Mouse (Mus musculus): ENCODE measurements at regions not wholly inside any gene's neighbourhood (a gene's known extent, or its start where the extent isn't known, plus 50 kb on each side); places are given as distances from the start of the nearest gene placed in this dataset.

DNA sequence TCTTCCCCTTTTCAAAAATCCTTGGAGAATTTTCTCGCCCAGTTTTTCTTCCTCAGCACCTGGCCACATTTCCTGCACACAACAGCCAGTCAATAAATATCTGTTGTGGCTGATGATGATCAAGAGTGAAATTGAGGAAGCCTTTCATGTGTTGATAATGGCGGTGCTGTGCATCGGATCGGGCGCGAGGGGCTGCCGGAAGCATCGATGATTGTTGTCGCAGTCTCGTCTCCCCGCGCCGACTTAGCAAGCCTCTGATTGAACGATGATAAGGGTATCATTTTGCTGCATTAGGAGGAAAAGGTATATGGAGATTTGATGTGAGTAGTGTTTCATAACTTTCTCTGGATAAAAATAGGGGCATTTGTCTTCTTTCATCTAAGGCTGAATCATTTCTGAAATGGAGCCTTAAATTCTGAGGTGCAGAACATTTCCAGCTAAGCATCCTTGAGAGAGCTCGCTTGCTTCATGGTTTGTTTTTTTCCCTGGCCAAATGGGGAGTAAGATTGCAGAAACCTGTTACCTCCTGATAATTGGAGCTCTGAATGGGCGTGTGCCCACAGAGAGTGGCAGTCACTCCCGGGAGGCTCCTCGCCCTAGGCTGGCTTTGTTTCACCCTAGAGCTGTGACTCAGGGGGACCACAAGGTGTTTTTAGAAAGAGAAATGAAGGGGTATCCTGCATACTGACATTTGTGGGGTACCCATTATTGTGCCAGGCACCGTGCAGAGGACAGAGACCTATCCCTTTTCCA is 94.8 kb upstream of the Podxl start:
- no peak for DNase-seq (ENCODE audit: low read depth)

DNA sequence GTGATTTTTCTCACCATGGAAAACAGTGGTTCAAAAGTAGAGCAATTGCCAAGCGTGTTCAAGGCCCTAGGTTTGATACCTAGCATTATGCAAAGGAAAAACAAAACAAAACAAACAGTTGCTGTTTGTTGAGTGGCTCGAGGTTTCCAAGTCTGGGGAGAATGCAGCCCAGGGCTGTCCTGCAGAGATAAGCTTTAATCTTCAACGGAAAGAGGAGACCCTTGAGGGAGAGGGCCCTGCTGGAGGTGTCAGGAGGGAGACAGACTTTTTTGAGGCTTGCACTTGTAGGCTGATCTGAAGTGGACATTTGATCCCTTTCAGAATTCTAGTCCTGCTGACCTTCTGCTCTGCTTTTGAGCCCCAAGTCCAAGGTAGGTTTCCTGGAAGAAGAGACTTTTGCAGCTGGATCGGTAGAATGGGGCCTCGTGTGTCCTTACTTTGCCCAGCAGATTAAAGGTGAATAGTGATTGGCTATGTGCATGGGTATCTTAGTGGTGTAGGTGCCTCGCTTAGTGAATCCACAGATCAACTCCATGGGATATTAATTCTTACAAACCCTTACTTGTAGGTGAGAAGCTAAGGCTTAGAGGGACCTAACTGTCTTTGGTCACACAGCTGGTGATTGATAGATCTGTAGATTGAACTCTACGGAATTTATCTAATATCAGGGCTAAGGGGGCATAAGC is 87.2 kb upstream of the Podxl start:
- no peak for DNase-seq (ENCODE audit: low read depth)

DNA sequence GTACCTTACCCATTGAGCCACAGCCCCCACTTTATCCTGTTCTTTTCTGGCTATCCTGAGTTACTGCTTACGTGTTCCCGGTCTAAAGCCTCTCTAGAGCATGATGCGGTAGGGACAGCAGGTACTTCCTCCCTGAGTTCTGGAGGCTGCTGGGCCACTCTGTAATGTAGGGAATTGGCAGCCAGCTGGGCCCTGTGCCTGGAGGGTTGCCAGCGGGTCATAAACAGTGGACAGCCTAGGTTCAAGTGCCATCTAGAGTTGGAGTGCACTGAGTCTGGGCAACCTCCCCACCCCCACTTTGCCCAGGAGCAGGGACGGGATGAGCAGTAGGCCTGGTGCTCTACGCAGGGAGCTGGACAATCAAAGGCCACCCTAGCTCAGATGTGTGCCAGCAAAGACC is 81.5 kb upstream of the Podxl start:
- DNase-seq (ENCODE audit: low read depth), result no peak

DNA sequence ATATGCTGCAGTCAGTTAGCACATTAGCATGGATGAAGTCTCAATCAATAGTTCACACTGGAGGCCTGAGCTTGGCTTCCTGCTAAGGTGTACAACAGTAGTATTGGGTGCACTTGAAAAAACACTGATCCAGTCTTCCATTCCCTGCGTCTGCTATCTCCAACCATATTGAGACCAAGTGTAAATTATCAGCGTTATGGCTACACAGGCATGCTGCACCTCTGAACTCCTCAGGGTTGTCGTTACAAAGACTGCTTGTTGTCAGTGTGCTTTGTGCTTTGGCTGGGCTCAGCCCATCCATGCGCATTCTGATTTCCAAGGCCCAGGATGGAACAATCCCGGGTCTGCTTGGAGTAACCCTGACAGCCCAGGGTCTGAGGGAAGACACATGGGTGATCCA is 80.7 kb upstream of the Podxl start:
- DNase-seq (ENCODE audit: low read depth), result no peak

DNA sequence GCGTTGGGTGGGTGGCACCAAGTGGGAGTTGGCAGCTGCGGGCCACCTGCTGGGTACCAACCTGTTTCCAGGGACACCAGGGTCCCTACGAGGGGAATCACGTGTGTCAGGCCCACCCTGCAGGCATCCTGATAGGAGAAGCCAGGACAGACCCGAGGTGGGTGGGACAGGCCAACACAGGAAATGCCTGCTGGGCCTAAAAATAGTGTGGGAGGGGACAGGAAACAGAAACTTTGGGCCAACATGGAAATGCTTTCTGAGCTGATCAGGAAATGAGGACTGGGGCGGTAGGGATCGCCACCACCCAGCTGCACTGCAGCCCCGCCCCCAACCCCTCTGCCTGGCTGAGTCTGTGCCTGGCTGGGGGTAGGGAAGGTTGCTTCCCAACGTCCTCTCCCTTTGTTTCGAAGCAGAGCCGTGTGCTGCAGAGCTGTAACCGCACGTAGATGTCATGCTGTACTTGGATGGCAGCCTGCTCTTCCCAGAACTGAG is 78.7 kb upstream of the Podxl start:
- peak; percentile 9 for DNase-seq (ENCODE audit: low read depth)

DNA sequence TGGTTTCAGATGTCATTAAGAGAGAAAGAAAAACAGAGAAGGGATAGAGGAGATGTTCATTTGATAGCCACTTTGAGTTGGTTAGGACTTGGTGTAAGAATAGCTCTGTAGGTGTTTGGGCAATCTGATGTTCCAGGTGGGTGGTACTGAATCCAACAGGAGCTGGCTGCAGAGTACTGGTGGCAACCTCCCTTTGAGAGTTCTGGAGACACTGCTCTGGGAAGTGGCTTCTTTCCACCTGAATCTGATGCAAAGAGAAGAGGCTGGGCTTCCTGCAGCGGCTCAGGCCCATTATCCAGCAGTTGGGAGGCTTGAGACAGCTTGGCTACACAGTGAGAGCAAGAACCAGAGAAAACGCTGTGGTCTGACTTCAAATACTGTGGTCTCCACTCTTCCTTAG is 77.0 kb upstream of the Podxl start:
- DNase-seq (ENCODE audit: low read depth), result no peak

DNA sequence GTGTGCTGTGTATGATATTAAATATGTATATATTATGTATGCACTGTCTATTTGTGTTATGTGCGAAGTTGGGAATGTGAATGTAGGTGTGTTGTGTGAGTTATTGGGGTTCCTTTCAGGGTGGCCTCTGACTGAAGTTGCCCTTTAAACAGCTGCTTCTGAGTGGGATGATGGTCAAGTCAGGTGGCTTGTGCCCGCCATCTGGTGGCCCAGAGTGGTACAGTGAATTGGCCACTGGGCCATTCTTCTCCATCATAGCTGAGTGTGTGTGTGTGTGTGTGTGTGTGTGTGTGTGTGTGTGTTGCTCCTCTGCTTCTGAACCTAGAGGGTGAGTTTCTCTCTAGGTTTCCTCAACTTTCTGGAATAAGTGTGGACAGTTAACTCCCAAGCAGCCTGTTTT is 75.7 kb upstream of the Podxl start:
- peak; percentile 39 for DNase-seq (ENCODE audit: low read depth)

DNA sequence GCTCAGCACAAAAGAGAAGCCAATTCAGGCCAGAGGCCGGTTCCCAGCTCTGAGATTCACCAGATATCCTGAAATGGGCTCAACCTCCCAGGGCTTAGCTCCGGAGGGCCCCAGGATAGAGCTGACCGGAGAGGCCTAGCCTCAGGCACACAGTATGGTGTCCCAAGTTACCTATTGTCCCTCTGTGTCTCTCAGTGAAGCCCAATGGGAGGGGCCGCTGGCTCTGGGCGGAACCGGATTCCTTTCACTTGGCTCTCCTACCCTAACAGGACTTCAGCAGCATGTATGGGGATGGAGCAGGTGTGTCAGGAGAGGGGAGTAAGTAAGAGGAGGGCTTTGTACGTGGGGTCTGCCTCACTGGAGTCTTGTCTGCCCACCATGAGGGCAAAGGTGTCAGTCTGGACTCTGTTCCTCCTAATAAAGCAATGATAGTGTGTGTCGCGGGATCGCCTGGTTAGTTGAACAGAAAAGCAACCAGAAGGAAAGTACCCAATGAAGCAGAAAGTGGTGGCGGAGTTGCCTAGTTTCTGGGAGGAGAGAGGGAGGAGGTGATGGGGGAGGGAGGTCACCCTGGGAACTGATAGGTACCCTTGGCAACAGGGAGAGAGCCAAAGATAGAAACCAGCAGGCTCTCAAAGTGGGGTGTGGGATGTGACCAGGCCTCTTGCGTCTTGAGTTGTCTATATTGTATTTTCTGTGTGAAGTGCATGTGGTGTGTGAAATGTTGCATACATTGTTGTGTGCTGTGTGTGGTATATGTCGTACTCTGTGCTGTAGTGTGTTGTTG is 74.8 kb upstream of the Podxl start:
- no peak for DNase-seq (ENCODE audit: low read depth)

DNA sequence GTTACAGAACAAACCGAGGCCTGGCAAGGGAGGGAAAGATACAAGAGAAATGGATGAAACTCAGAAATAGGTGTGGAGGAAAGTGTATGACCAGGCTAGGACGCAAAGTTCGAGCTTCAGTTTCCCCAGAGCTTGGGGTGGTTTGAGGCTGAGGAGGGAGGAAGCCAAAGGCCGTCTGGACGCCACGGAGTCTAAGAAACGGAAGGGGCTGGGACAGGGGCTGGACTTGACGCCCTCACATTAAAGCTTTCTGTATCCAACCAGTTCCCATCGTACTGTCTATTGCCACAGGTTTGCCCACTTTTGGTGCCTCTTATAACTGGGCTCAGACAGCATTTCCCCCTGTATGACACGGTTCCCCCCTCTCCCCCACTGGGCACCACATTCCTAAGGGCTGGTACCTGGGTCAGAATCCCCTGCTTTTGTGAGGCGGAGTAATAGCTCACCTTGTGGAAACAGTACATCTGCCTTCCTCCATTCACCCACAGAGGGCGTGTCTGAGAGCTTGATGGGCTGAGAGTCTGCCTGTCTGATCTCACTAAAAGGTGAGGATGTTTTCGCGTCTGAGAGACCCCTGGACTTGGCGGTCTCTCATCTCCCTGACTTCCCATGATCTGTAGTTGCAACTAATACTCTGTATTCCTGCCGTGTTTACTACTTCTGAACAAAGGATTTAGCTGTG is 73.7 kb upstream of the Podxl start:
- DNase-seq (ENCODE audit: low read depth), result no peak

DNA sequence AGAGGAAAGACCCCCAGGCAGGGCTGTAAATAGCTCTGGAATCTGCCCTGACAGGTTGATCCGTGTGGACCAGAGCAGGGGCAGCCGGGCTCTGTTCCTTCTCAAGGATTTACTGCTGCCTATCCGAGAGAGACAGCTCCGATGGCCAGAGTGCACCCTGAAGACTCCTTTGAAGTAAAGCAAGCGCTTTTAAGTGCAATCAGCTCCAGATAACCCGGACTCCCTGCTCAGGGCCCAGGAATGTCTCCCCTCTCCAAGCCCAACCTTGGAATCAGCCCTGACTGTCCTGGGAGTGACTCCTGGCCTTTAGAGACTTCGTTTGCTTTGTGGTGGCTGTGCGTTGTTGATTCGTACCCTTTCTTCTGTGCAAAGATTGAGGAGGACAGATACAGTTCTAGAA is 73.2 kb upstream of the Podxl start:
- DNase-seq (ENCODE audit: low read depth), result no peak

DNA sequence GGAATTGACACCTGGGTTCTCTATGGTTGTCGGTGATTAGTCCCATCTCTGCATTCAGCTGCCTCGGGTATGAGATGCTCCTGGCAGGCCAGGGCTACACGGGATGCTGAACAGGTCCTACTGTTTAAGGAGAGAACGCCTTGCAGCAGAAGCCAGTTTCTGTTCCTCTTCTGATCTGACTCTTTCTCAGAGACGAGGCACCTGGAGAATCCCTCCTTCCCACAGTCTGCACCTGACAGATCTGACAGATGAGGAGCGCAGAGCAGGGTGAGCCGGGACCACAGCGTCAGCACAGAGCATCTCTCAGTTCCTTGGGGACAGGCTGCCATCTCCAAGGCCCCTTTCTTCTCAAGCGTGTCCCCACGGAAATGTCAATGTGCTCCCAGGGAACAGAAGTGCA is 68.7 kb upstream of the Podxl start:
- DNase-seq (ENCODE audit: low read depth), result no peak

DNA sequence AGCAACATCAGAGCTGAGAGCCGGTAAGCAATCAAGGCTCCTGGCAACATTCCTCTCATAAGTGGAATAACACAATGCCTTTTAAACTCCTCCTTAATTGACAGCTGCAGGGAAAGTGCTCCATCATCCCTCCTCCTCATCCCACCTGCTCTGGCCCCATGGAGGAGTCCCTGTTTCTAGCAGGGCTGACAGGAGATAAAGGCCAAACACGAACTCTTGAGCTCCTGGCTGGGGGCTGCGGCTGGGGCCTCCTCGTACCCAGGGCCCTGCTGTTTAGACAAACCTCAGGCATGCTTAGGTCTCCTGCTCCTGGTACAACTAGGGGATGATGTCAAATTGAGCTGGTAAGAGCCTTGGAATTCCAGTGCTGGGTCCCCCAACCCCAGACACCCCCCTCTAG is 66.2 kb upstream of the Podxl start:
- DNase-seq (ENCODE audit: low read depth), result no peak

DNA sequence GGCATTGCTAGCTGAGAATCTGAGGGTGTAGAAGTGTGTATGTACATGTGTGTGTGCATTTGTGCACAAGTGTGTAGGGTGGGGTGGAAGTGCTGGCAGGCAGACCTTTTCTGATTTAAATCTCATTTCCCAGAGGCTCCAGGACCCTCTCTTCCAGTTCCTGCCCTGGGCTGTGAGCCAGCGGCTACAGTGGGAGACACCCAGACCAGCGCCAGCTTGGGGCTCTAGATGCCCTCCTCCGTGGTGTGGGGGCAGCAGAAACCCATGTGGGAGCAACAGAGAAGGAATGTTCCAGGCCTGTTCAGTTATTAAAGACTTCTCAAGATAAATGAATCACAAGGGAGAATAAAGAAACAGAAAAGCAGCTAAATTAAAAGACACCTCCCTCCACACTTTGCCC is 64.1 kb upstream of the Podxl start:
- no peak for DNase-seq (ENCODE audit: low read depth)

DNA sequence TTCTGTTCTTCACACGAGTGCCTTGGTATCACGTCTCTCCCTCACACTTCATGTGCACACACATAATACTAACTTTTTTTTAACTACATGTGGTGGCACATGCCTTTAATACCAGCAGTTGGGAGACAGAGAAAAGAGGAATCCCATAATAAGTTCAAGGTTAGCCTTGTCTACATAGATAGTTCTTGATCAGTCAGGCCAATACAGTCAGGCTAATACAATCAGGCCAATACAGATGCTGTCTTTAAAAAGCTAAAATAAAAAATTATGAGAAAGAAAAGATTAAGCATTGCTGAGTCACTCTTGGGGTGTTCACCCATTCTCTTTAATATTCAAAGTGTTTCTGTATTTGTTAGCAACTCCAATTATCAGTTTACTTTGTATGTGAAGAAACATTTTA is 61.3 kb upstream of the Podxl start:
- DNase-seq (ENCODE audit: low read depth), result no peak

DNA sequence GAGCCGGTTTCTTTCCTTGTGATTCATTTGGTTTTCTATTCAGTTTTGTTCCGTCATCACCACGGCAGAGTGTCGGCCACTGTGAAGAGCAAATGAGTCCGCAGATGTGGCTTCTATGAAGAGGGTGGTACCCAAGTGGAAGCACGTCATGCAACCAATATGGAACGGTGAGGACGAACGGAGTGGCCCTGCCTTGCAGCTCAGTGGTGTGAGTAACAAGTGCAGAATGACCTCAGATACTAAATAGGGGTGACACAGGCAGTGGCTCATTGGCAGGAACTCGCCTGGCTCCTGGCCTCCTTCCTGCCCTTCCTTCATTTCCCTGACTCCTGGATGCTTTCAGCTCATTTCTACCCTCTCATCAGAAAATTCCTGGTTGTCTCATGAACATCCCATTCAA is 60.6 kb upstream of the Podxl start:
- no peak for DNase-seq (ENCODE audit: low read depth)

DNA sequence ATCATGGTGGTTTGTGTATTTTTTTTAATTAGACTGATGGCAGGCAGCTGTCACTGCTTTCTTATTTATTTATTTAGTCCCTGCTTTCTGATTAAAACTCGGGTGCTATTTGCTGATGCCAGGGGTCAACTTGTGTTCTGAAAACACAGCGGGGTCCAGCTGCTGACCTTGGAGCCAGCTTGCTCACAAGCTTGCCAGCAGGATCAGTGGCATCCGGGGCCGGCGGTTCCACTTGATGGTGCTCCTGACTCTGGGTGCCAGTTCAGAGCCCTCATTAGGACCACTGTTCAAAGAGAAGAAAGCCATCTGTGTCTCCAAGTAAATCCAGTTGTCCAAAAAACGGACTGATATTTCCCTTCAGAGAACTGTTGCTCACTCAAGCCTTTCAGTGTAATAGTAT is 57.2 kb upstream of the Podxl start:
- DNase-seq (ENCODE audit: low read depth), result no peak

DNA sequence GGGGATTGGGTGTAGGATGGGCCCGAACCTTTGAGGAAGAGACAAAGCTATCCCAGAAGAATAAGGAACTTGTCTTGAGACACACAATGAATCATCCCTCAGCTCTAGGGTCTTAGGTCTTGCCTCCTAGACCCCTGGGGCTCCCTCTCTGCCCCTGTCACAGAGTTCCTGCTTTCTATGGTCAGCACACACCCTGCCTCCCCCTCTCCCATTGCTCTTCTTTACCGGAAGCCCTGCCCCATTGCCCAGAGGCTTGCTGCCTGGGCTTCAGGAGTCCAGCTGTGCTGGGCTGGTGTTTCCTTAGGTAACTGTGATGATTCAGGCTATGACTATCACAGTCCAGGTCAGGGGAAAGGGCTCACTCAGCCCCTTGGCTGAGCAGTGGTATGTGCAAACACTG is 55.1 kb upstream of the Podxl start:
- no peak for DNase-seq (ENCODE audit: low read depth)

DNA sequence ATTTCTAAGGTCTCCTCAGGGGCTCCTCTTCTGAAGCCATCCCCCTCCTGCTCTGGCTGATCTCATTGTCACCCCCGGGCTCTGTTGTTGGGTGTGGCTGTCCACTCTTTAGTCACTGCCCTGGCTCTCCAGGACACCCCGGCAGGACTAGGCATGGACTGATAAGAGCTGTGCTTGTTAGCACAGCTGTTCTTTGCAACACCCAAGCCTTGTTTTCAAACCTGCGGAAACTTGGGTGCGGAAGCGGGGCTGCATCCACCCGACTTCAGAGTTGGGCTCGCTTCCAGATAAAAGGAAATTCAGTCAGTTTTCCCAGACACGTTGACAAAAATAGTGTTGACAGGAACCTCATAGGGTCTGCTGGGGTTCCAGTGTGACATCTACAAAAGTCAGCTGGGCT is 53.6 kb upstream of the Podxl start:
- DNase-seq (ENCODE audit: low read depth), result no peak

DNA sequence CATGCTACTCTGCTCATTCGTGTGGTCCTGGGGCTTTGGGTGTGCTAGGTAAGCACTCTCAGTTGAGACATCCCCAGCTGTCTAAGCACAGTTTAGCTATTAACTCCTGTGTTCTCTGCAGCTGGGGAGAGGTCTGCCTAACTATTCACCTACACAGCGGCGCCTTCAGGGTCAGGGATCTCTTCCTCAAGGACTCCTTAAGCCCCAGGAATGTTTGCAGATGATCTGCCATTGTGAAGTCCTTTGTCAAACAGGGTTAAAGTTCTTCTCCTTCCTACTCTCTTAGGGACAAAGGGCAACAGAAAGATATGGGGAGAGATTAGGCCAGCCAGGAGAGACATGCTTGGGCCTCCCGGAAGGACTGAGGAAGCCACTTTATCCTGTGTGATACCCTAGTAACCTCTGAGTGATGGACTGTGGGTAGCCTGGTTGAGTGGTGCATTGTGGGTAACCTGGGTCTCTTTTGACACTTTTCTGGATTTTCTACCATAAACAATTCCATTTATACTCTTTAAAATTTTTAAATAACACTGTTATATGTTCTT is 51.7 kb upstream of the Podxl start:
- no peak for DNase-seq (ENCODE audit: low read depth)

DNA sequence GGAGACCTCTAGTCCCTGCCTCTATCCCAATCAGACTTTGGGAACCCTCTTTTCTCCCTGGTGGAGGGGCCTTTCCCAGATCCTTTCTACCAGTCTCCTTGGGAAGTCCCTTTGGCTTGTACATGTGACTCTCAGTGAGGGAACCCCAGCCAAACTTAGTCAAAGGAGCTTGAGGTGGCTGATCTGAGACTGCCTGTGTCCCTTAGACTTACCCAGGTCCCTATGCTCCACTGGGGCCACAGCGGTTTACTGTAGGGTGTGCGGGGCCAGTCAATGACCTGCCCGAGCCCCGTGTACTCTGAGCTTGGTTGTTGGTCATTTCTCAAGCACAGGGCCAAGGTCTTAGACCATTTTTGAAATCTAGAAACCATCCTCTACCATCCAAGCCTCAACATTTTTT is 50.8 kb upstream of the Podxl start:
- DNase-seq (ENCODE audit: low read depth), result no peak

DNA sequence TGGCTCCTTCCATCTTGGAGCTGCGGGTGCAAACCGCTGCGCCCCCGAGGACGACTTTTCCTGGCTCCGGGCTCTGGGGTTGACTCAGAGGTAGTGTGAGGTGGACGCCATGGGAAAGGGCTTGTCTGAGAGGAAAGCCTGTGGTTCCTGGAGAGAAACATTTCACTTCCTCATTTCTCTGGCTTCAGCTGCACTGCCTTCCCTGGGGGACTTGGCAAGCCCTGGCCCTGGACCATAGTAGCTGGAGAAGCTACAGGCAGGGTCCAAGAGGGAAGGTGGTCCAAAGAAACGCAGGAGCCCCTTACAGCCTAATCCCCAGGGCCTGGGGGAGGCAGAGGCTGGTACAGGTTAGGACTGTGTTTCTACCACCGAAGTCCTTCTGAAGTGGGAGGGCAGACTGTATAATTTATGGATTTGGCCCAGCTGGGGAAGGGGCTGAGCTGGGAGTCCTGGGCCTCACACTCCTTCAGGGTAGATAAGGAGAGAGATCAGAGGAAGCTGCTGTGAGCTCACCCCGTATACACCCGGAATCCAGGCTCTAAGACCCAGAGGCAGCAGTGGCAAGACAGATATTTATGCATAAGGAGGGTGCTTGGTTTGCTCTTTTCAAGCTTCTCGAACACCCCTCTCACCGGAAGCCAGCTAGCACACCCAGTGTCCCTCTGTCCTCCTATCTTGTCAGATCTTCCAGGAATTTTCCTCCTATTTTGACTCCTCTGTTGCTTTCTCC is 50.0 kb upstream of the Podxl start:
- no peak for DNase-seq (ENCODE audit: low read depth)
